Mouse (Mus musculus): Measurements from ENCODE around the gene Fhl3.

The Fhl3 gene

GRCm38 (mm10) chr4:124700248-124700971 is at the start of gene Fhl3:
Gene Fhl3, plus strand, starts transcription at chr4:124700701.
- peak; percentile 54 to 68 for DNase-seq

DNA sequence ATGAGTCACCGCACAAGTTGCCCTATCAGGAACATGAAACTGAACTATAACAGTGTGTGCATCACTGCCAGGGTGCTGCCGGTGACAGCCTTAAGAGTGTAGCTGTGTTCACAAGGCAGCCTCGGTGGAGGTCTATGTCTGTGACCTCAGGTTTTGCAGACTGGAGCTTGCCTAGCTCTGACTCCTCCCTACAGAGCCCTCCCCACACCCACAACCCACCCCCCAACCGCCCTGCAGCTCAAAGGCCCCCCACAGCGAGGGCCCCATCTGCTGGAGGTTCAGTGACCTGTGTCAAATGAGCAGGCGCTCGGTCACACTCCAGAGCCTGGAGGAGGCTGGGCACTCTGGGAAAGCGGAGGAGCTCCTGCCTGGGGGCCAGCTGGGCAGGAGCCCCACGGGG is 47.6 kb upstream of the Fhl3 start:
- no peak for DNase-seq

DNA sequence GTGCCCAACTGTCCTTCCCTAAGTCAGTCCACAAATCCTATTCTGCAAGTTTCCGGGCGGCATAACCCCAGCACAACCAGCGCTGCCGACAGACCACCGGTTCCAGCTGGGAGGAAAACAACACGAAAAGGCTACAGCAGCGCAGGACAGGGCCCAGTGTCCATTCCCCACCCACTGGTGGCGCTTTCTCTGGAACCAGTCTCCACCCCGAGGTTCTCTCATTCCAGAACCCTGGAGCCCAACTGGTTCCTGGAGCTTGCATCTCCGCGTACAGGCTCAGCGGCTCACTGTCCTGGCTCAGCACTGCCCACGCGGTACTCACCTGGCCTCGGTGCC is 44.0 kb upstream of the Fhl3 start, which contains the start of gene Pou3f1:
TSS of gene Pou3f1 (plus strand) at position 290 of the 336 bp plus-strand sequence.
- DNase-seq, result no peak

DNA sequence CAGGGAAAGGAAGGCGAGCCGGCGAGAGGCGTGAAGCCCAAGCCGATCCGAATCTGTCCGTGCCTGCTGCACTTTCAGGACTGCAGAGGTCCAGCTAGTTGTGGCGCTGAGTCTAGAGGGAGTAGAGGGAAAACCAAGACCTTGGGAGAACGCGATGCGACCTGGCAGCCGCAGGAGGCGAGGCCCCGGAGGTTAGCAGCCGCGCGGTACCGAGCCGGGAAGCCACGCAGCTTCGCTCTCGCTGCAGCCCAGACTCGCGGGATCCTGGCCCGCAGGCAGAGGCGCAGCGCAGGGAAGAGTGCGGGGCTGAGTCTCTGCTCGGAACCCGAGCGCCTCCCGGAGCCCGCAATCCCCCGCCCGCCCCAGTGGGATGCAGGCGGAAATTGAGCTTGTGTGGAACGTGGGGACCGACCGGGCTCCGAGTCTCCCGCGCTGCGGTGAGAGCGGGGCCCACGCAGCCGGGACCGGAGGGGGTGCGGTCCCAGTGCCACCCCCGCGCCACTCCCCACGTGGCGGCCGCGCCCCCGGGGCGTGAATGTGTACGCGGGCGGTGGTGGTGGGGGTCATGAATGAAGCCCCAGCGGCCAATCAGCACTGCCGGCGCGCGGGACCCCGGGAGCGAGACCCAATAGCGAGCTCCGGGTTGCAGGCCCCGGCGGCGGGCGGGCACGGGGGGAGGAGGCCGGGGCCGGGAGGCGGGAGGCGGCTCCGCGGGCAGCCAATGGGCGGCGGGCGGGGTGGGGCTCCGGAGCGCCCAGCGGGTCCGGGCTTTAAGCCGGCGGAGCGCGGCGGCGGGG is 43.4 kb upstream of the Fhl3 start:
- peak; percentile 69 to 70 for DNase-seq

- no peak for DNase-seq
These were observed 42.7 kb upstream of the Fhl3 start for GRCm38 (mm10) chr4:124657781-124658180.

DNA sequence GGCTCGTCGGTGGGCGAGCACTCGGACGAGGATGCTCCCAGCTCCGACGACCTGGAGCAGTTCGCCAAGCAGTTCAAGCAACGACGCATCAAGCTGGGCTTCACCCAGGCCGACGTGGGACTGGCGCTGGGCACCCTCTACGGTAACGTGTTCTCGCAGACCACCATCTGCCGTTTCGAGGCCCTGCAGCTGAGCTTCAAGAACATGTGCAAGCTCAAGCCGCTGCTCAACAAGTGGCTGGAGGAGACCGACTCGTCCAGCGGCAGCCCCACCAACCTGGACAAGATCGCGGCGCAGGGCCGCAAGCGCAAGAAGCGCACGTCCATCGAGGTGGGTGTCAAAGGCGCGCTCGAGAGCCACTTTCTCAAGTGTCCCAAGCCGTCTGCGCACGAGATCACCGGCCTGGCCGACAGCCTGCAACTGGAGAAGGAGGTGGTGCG is 42.1 kb upstream of the Fhl3 start:
- DNase-seq, result no peak

GRCm38 (mm10) chr4:124659251-124660217 is 41.0 kb upstream of the Fhl3 start:
- no peak for DNase-seq

DNA sequence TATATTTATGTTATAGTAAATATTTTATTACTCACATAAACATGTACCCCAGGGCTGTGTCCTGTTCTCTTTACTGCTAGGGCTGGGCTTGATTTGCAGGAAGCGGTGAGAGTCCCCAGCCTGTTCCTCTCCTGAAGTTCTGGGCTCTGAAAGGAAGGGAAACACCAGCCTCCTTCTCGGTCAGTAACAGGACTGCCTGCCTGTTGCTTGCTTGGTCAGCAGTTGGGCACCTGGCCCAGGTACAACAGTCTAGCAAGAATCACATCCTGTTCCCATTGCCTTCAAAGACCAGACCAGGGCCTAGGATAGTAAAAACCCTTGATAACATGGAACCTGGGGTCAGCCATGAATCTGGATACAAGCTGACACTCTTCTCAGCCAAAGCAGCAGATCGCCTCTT is 39.9 kb upstream of the Fhl3 start:
- no peak for DNase-seq

DNA sequence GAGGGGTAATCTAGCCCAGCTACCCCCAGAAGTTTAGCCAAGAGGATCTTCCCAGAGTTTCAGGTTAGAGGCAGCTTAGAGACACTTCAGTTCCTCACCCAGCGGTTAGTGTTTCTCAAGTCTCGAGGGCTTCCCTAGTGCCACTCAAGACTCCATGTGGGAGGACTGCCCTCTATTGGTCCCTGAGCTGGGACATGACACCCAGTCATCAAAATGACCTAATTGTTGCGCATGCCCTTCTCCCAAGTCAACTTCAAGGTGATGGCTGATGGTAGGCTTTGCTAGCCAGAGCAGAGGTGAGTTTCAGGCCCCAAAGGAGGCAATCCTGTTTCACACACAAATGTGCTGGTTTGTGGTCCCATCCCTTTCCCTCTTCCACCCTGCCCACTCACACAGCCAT is 37.5 kb upstream of the Fhl3 start:
- DNase-seq, result no peak

DNA sequence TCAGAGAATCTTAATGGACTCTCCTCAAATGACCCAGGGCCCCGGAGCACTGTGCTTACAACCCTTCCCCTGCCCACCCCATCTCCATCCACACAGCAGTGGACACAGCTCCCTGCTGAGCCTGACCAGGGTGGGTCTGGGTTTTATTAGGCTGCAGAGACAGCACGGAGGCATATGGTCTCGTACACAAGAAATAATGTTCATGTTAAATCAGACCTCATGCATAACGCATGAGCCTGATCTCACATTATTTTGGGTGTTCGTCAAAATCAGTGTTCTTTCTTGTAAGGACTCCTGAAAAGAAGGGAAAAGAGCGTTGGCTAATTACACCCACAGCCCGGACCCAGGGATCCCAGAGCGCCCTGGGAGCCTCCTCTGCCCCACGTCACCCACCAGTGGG is 36.3 kb upstream of the Fhl3 start:
- DNase-seq, result no peak

- DNase-seq, result no peak
These were observed 35.9 kb upstream of the Fhl3 start for GRCm38 (mm10) chr4:124664604-124665003.

DNA sequence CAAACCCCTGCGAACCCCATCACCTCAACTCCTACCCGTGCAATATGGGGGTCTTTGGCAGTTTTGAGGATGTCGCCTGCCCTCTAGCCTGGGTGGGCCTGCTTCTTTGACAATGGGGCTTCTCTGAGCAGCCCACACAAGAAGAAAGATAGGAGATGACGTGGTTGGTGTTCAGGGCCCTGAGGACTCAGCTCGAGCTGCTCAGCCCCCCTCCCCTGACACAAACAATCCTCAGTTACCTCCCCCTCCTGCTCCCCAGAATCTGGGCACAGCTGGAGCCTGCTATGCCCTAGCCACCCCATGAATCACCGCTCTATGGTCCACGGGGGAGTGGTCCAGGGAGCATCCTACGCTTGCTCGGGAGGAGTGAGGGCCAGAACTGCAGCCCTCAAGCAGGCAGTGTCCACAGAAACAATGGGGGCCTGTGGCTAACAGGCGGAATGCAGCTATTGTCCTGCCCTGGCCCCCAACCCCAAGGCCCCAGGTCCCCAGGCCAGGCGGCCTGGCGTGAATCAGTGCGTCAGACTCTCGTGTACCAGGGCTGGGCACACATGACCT is 32.9 kb upstream of the Fhl3 start:
- DNase-seq, result no peak

DNA sequence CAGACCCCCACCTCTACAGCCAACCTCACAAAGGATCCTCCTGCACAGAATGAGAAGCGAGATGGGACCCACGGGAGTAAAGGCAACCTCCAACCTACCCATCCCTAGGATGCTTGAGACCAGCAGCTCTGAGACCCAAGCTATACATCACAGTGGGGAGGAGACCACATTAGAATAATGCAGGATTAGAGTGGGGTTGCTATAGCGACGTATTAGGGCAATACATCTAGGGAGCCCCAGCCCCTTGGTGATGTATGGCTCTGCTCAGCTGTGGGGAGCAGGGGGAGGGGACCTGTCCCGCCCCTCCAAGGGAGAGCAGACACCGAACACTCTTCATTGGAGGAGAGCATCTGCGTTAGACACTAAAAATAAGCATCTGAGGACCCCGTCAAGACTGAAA is 32.4 kb upstream of the Fhl3 start:
- no peak for DNase-seq

GRCm38 (mm10) chr4:124670232-124670631 is 30.3 kb upstream of the Fhl3 start:
- DNase-seq, result no peak

DNA sequence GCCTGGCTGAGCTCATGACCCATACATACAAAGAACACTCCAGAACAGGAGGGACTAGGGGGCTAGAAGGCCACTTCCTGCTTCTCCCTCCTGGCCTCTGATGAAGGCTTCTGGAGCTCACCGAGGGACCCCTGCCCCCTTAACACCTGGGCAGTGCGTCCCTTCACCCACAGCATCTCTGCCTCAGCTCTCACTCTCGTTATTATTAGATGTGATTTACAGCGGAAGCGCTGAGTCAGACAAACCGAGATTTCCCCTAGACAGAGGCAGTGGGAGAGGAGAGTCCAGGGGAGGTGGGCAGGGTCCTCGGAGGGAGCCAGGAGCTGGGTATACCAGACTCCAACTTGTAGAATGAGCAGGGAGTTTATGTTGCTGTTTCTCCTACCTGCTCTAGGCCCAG is 28.9 kb upstream of the Fhl3 start:
- DNase-seq, result no peak

DNA sequence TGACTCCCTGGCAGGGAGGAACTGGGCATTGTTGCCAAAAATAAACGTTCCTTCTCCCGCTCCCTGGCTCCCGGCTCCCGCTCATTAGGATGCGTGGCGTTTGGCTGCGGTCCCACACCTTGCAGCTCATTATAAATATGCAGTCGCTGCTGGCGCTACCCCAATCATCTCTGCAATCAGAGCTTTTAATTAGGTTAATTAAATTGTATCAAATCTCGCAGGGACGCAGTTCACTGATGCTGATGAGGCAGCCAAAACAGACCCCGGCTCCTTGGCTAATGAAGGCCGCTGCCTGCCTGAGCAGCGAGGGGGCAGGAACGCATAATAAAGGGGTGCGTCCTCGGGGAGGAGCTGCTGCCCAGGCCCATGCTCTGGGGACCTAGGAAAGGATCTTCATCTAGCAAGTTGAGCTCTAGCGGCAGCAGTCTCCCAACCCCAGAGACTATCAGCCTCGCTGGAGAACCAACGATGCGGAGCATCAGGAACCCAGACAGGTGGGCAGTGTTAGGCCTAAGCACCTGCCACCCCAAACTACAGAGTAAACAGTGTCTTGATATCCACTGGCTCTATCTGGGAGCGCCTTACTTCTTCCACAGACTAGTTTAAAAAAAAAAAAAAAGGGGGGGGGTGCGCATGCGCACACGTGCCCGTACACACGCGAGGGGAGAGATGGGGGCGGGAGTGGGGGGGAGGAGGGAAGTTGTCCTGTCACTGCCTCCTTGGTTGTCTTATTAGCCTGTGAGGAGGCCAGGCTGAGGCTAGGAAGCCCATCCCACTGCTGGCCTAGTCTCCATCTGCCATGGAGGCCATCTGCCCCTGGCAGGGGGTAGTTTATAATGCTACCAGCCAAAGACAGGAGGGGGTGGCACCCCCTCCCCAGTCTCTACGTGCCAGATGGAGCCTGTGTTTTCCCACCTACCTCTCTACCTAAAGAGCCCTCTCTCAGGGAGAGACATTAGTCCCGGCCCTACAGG is 27.9 kb upstream of the Fhl3 start:
- no peak for DNase-seq

DNA sequence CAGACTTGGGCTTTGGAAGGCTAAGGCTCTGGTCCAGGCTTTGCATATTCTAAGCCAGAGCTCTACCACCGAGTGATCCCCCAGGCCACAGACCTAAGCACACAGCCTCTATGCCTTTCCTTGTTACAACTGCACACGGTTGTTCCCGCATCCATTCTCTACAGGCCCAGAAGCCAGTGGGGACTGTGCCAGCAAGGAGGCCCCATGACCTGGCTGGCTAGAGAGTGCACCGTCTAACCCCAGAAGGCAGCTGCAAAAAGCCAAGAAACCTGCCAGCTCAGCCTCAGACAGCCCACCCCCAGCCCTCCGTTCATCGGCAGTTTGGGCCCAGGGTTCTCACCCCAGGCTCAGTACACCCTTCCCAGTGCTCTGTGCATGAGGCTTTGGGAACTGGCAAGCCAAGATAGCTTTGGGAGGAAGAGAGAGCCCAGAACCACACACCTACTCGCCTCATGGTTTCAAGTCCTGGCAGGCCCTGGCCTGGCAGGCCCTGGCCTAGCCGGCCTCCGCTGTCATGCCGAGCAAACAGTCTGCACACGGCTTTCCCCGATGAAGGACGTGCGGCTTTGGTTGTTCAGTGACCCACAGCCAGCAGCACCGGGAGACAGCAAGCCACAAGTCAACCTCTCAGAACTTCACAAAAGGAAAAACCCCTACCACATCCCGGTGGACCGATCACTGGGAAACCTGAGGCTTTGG is 26.0 kb upstream of the Fhl3 start:
- no peak for DNase-seq

DNA sequence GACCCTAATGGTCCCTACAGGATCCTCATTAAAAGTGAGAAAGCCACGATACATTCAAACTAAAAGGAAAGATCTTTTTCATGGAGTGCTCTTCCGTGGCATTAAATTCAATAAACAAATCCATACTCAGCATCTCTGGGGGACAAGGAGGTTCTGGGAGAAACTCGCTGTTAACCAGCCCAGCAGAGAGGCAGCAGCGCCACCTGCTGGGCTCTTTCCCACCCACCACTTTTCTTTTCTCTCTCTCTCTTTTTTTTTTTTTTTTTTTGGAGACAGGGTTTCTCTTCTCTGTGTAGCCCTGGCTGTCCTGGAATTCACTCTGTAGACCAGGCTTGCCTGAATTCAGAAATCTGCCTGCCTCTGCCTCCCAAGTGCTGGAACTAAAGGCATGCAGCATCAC is 25.5 kb upstream of the Fhl3 start:
- DNase-seq, result no peak

DNA sequence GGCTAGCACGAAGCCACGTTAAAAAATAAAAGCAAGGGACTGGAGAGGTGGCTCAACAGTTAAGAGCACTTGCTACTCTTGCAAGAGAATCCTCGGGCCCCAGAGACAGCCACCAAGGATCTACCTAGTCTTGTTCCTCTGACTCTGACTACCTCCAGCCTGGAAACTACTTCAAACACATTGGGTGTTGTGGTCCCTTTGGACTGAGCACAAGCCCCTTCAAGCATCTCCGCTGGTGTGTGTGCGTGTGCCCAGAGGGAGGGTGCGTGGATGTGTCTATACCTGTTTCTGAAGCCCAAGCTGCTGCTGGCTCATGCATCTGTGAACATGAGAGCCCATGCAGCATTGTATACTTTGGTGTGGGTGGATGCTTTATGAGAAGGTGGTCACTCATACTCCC is 24.5 kb upstream of the Fhl3 start:
- no peak for DNase-seq

GRCm38 (mm10) chr4:124682270-124682669 is 18.2 kb upstream of the Fhl3 start:
- no peak for DNase-seq

DNA sequence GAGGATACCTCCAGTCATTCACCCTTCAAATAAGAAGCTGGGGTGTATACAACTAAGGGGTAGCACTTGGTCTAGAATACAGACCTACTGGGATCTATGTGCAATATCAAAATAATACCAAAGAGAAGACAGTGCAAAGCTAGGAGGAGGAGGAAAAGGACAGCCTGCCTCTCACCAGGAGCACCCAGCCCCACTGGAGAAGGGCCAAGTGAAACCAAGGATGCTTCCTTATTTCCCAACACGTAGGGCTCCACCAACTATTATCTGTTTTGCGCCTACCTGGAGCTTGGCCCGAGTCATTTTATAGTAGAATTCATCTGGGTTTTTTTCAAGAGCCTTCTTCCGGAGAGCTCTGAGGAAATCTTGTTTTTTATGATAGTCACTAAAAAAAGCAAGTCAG is 17.0 kb upstream of the Fhl3 start:
- DNase-seq, result no peak
